Mouse (Mus musculus): ENCODE measurements at regions not wholly inside any gene's neighbourhood (a gene's known extent, or its start where the extent isn't known, plus 50 kb on each side); places are given as distances from the start of the nearest gene placed in this dataset.
"Not testable (repeated sequence)": the region's sequence is repeated elsewhere in the genome, so short reads cannot be mapped to it uniquely, and the experiment has no call there.

DNA sequence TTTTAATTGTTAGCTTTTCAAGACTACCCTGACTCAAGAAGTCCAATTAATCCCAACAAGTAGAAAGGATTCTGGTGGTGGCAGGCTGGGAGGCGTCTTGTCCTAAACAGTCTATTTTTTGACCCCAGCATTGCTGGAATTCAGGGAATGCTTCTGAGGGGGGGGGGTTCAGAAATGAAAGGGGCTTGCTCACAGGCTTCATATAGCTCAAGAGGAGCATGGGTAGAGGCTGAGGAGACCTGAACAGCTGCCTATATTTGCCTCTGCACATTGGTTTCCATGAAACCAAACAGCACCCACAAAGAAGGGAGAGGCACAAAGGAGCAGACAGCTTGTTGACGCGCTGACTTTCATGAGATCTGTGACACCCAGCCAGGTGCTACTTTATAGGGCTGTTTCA lies 247.3 kb downstream of the Fgf9 start:
- H3K4me3 ChIP-seq (ENCODE audit: low read depth, low read length): no peak overlapping the region
- no peak overlapping the region for H3K9ac ChIP-seq (ENCODE audit: low read length)
- ATAC-seq (replicated peaks; ENCODE audit: low FRiP score): no peak
- no peaks in the 10 kb centered on the region for H3K27me3 ChIP-seq (ENCODE audit: control insufficient read depth, insufficient read depth, low read length)
- no peaks in the 10 kb centered on the region for H3K4me1 ChIP-seq (replicated peaks; ENCODE audit: control insufficient read depth, insufficient read depth, low read length)
- H3K4me2 ChIP-seq (ENCODE audit: low read depth, low read length, severe bottlenecking): no peak overlapping the region
- no peak overlapping the region for H3K27ac ChIP-seq (ENCODE audit: low read depth, low read length)
- no peaks in the 10 kb centered on the region for H3K9me3 ChIP-seq (ENCODE audit: control insufficient read depth, low read length)
- H3K36me3 ChIP-seq (ENCODE audit: control insufficient read depth, insufficient read depth, low read length): no peaks in the 10 kb centered on the region
- no peak for DNase-seq (ENCODE audit: low spot score)
- WGBS: 73% methylated on average over 3 of the region's 3 CpGs

DNA sequence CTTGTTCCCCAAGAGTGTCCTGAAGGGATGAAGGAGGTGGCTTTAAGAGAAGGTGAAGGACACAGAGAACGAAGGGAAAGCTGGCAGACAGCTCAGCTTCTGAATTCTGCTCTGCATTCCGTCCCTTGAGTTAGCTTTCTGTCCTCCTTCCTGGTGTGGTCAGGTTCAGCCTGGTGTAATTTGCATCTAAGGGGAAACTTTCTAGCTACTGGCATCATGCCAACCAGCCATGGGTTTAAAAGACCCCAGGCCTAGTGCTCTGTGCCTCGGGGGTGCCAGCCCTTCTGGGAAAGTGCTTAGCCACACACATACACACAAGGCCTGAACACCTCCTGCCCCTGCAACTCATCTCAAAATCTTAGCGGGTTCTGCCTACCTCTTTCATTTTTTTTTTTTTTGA lies 246.9 kb downstream of the Fgf9 start:
- WGBS: 67% methylated on average over 4 of the region's 4 CpGs
- Histone ChIP-seq H3K27me3 (ENCODE audit: control insufficient read depth, insufficient read depth, low read length) (no peaks in the 10 kb centered on the region), H3K36me3 (ENCODE audit: control insufficient read depth, insufficient read depth, low read length) (no peaks in the 10 kb centered on the region), H3K27ac (ENCODE audit: low read depth, low read length) (no peak overlapping the region), H3K4me2 (ENCODE audit: low read depth, low read length, severe bottlenecking) (no peak overlapping the region), H3K4me3 (ENCODE audit: low read depth, low read length) (no peak overlapping the region), H3K9me3 (ENCODE audit: control insufficient read depth, low read length) (no peaks in the 10 kb centered on the region), H3K9ac (ENCODE audit: low read length) (no peak overlapping the region), H3K4me1 (replicated peaks; ENCODE audit: control insufficient read depth, insufficient read depth, low read length) (no peaks in the 10 kb centered on the region)
- DNase-seq (ENCODE audit: low spot score): no peak
- ATAC-seq (replicated peaks; ENCODE audit: low FRiP score): no peak

DNA sequence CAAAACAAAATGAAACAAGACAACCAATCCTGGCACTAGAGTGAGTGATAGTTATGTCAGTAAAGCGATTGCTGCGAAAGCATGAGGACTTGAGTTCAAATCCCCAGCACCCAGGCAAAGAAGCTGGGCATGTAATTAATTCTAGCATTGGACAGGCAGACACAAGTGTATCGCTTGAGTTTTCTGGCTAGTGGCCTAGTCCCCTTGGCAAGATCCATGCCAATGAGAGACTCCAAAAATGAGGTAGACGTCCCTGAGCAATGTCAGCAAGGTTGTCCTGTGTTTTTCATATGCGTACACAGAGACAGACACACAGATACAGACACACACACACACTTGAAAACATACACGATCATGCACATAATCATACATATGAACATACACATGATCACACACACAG lies 237.3 kb downstream of the Fgf9 start:
- H3K4me2 ChIP-seq (ENCODE audit: low read depth, low read length, severe bottlenecking): no peak overlapping the region
- ATAC-seq (replicated peaks; ENCODE audit: low FRiP score) (no peak), DNase-seq (ENCODE audit: low spot score) (no peak)
- 94% methylated on average over 6 of the region's 6 CpGs for WGBS
- H3K4me1 ChIP-seq (replicated peaks; ENCODE audit: control insufficient read depth, insufficient read depth, low read length): no peaks in the 10 kb centered on the region
- no peak overlapping the region for H3K27ac ChIP-seq (ENCODE audit: low read depth, low read length)
- H3K9ac ChIP-seq (ENCODE audit: low read length): no peak overlapping the region
- H3K4me3 ChIP-seq (ENCODE audit: low read depth, low read length): no peak overlapping the region
- no peaks in the 10 kb centered on the region for H3K36me3 ChIP-seq (ENCODE audit: control insufficient read depth, insufficient read depth, low read length)
- H3K9me3 ChIP-seq (ENCODE audit: control insufficient read depth, low read length): no peaks in the 10 kb centered on the region
- no peaks in the 10 kb centered on the region for H3K27me3 ChIP-seq (ENCODE audit: control insufficient read depth, insufficient read depth, low read length)

DNA sequence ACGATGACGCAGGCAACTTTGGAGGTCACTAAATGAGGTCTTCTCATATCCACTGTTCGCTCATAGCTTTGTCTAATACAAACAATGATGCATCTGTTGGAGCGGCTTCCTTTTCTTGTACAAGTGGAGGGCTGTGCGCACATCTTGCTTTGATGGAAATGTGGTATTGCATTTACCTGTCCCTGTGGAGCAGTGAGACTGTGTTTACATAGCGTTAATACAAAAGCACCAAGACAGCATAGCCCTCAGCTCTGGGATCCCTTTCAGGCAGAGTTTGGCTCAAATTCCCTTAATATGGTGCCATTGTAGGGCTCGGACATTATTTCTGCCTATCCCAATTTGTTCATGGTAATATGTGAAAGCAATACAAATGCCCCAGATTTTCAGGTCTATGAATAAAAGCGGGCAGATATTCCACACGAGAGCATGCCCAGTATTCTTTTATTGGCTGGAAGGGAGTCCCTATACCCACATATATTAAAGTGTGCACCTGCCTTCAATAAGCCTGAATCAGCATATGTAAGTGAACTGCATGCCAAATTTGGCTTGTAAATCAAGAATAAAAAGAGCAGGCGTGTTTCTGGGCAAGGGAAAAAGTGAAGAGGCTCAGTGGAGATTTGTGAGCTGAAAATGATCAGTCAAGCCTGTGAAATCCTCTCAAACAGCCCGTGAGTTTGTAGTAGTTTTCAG lies 236.6 kb downstream of the Fgf9 start:
- no peaks in the 10 kb centered on the region for H3K27me3 ChIP-seq (ENCODE audit: control insufficient read depth, insufficient read depth, low read length)
- no peaks in the 10 kb centered on the region for H3K36me3 ChIP-seq (ENCODE audit: control insufficient read depth, insufficient read depth, low read length)
- H3K4me1 ChIP-seq (replicated peaks; ENCODE audit: control insufficient read depth, insufficient read depth, low read length): no peaks in the 10 kb centered on the region
- H3K4me2 ChIP-seq (ENCODE audit: low read depth, low read length, severe bottlenecking): no peak overlapping the region
- ATAC-seq (replicated peaks; ENCODE audit: low FRiP score): no peak
- 86% methylated on average over 11 of the region's 11 CpGs for WGBS
- H3K4me3 ChIP-seq (ENCODE audit: low read depth, low read length): no peak overlapping the region
- no peak overlapping the region for H3K9ac ChIP-seq (ENCODE audit: low read length)
- H3K9me3 ChIP-seq (ENCODE audit: control insufficient read depth, low read length): no peaks in the 10 kb centered on the region
- DNase-seq (ENCODE audit: low spot score): no peak
- H3K27ac ChIP-seq (ENCODE audit: low read depth, low read length): no peak overlapping the region

DNA sequence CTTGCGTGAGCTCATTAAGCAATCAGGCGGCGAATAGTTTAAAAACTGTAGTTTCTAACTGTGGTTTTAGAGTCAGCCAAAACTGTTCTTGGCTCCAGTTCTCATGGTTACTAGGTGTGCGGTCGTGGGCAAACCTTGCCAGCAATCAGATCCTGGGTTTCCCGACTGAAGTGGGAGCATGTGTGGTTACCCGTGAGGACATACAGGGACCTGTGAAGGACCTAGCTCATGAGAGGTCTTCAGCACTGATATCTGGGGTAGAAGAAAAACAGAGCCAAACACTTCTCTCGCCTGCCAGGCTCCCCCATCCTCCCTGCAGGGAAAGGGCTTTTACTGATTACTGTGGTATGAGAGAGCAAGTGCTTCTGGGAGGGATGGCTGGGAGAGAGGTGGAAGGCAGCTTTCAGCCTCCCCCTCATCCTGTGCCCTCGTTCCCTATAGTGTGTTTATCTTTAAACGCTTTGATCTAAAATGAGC lies 230.1 kb downstream of the Fgf9 start:
- Histone ChIP-seq H3K4me3 (ENCODE audit: low read depth, low read length) (no peak overlapping the region), H3K27ac (ENCODE audit: low read depth, low read length) (no peak overlapping the region), H3K9ac (ENCODE audit: low read length) (no peak overlapping the region), H3K4me1 (replicated peaks; ENCODE audit: control insufficient read depth, insufficient read depth, low read length) (no peaks in the 10 kb centered on the region), H3K27me3 (ENCODE audit: control insufficient read depth, insufficient read depth, low read length) (no peaks in the 10 kb centered on the region), H3K4me2 (ENCODE audit: low read depth, low read length, severe bottlenecking) (no peak overlapping the region), H3K36me3 (ENCODE audit: control insufficient read depth, insufficient read depth, low read length) (no peaks in the 10 kb centered on the region), H3K9me3 (ENCODE audit: control insufficient read depth, low read length) (no peaks in the 10 kb centered on the region)
- no peak for DNase-seq (ENCODE audit: low spot score)
- WGBS: 88% methylated on average over 10 of the region's 10 CpGs
- no peak for ATAC-seq (replicated peaks; ENCODE audit: low FRiP score)

DNA sequence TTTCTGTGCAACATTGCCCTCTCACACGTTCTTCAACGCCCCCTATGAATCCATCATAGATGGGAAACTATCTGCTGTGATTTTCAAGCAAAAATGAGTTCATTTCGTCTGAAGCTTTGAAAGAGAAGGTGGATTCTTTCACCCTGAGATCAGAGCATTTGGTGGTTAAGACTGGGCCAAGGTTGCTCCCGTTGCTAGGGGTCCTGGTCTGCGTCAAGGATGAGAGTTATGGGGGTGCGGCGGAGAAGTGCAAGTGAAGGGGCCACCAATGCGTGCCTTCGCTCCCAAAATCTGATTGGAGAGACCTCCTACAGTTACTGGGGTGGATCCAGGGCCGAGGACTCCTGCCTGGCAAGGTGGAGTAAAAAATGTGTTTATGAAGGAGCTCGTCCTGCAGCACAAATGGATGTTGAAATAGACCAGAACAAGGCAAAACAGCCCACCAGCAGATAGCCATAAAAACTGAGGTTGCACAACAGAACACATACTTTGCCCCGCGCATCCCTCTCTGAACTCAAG lies 215.7 kb downstream of the Fgf9 start:
- DNase-seq (ENCODE audit: low spot score) (no peak), ATAC-seq (replicated peaks; ENCODE audit: low FRiP score) (no peak)
- WGBS: 86% methylated on average over 13 of the region's 13 CpGs
- Histone ChIP-seq H3K4me1 (replicated peaks; ENCODE audit: control insufficient read depth, insufficient read depth, low read length) (no peaks in the 10 kb centered on the region), H3K36me3 (ENCODE audit: control insufficient read depth, insufficient read depth, low read length) (no peaks in the 10 kb centered on the region), H3K4me3 (ENCODE audit: low read depth, low read length) (no peak overlapping the region), H3K9me3 (ENCODE audit: control insufficient read depth, low read length) (no peaks in the 10 kb centered on the region), H3K4me2 (ENCODE audit: low read depth, low read length, severe bottlenecking) (no peak overlapping the region), H3K27me3 (ENCODE audit: control insufficient read depth, insufficient read depth, low read length) (no peaks in the 10 kb centered on the region), H3K27ac (ENCODE audit: low read depth, low read length) (no peak overlapping the region), H3K9ac (ENCODE audit: low read length) (no peak overlapping the region)

DNA sequence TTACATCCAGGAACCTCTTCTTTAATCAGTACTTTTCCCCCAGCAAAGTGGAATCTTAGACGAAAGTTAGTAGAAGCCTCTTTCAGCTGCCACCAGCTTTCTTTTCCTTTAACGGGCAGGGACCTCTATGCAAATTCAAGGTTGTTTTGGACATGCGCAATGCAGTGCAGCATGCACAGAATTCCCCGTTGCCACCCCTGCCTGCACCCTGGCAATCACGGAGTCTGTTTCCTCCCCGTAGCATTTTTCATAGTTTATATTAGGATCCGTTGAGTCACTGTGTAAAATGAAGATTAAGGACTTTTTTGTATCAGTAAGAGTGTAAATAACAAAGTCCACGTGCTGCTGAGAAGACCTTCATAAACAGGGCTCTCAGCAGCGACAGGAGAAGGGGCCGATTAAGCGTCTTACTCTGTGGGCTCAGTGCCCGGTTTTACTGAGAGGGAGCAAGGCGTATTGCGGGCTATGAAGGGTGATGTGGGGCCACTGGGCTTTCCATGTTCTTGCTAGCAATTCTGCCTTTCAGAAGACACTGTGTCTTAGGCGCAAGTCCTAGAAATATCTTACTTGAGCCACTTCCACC lies 212.5 kb downstream of the Fgf9 start:
- Histone ChIP-seq H3K27me3 (ENCODE audit: control insufficient read depth, insufficient read depth, low read length) (no peaks in the 10 kb centered on the region), H3K9ac (ENCODE audit: low read length) (no peak overlapping the region), H3K36me3 (ENCODE audit: control insufficient read depth, insufficient read depth, low read length) (no peaks in the 10 kb centered on the region), H3K27ac (ENCODE audit: low read depth, low read length) (no peak overlapping the region), H3K9me3 (ENCODE audit: control insufficient read depth, low read length) (no peaks in the 10 kb centered on the region), H3K4me1 (replicated peaks; ENCODE audit: control insufficient read depth, insufficient read depth, low read length) (no peaks in the 10 kb centered on the region), H3K4me3 (ENCODE audit: low read depth, low read length) (no peak overlapping the region), H3K4me2 (ENCODE audit: low read depth, low read length, severe bottlenecking) (no peak overlapping the region)
- DNase-seq (ENCODE audit: low spot score) (no peak), ATAC-seq (replicated peaks; ENCODE audit: low FRiP score) (no peak)
- WGBS: 87% methylated on average over 15 of the region's 15 CpGs

DNA sequence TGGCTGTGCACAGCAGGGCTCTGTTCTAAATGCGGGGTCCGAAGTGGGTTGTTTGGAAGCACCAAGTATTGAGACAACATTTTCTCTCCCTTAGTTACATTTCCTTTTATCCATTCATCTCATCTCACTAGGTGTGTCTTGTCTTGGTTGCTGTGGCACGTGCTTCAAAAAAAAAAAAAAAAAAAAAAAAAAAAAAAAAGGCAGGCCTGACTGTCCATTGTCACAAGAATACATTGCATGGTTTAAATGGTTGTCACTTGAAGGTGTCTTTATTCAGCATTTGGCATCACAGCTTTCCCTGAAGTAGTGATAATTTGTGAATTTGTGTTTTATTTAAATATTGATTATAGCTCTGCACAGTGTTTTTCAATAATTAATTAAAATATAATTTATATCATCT lies 211.9 kb downstream of the Fgf9 start:
- Histone ChIP-seq H3K9me3 (ENCODE audit: control insufficient read depth, low read length) (no peaks in the 10 kb centered on the region), H3K27ac (ENCODE audit: low read depth, low read length) (no peak overlapping the region), H3K27me3 (ENCODE audit: control insufficient read depth, insufficient read depth, low read length) (no peaks in the 10 kb centered on the region), H3K4me1 (replicated peaks; ENCODE audit: control insufficient read depth, insufficient read depth, low read length) (no peaks in the 10 kb centered on the region), H3K4me2 (ENCODE audit: low read depth, low read length, severe bottlenecking) (no peak overlapping the region), H3K9ac (ENCODE audit: low read length) (no peak overlapping the region), H3K36me3 (ENCODE audit: control insufficient read depth, insufficient read depth, low read length) (no peaks in the 10 kb centered on the region), H3K4me3 (ENCODE audit: low read depth, low read length) (no peak overlapping the region)
- DNase-seq (ENCODE audit: low spot score) (no peak), ATAC-seq (replicated peaks; ENCODE audit: low FRiP score) (no peak)
- WGBS: 85% methylated on average over 3 of the region's 3 CpGs

DNA sequence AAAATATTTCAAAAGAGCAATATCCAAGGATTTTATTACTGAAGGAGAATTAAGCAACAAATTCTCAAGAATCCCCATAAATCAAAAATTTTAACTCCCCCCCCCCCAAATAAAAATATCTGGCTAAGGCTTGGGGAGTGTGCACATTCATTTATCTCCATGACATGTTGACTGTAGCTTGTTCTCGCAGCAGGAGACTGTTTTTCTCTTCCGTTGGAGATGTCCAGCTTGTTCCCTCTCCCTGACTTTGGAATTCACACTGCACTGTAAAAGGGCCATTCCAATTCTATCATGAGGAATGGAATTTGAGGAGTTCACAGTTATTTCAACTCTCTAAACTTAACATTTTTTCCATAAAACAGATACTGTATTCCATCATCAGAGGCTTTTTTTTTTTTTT lies 204.1 kb downstream of the Fgf9 start:
- not testable (repeated sequence) for H3K4me2 ChIP-seq (ENCODE audit: low read depth, low read length, severe bottlenecking); H3K36me3 ChIP-seq (ENCODE audit: control insufficient read depth, insufficient read depth, low read length); H3K27ac ChIP-seq (ENCODE audit: low read depth, low read length); H3K4me3 ChIP-seq (ENCODE audit: low read depth, low read length); H3K9ac ChIP-seq (ENCODE audit: low read length); H3K9me3 ChIP-seq (ENCODE audit: control insufficient read depth, low read length); ATAC-seq (replicated peaks; ENCODE audit: low FRiP score); DNase-seq (ENCODE audit: low spot score); H3K27me3 ChIP-seq (ENCODE audit: control insufficient read depth, insufficient read depth, low read length); H3K4me1 ChIP-seq (replicated peaks; ENCODE audit: control insufficient read depth, insufficient read depth, low read length)
- WGBS: 90% methylated on average over 2 of the region's 2 CpGs

Data from forebrain, embryonic 11.5 days (tissue).